Mouse (Mus musculus): ENCODE data around the gene Nfib.
A peak's percentile ranks its signal among the peaks of the same experiment; 100 is the strongest.

Nfib gene

GRCm38 (mm10) chr4:82704841-82705794 lies at the start of gene Nfib:
Gene Nfib, minus strand, starts transcription at chr4:82705750.
- no peak for DNase-seq (ENCODE audit: low read depth, low spot score)

- no peak for DNase-seq (ENCODE audit: low read depth, low spot score)
Measured at GRCm38 (mm10) chr4:82735764-82736163, 30.2 kb upstream of the Nfib start.

- no peak for DNase-seq (ENCODE audit: low read depth, low spot score)
Measured at GRCm38 (mm10) chr4:82734765-82735481, 29.4 kb upstream of the Nfib start.

- DNase-seq (ENCODE audit: low read depth, low spot score): peak; percentile 29
Measured at GRCm38 (mm10) chr4:82734348-82734747, 28.8 kb upstream of the Nfib start.

- no peak for DNase-seq (ENCODE audit: low read depth, low spot score)
Measured at GRCm38 (mm10) chr4:82733636-82734035, 28.1 kb upstream of the Nfib start.

- no peak for DNase-seq (ENCODE audit: low read depth, low spot score)
Measured at GRCm38 (mm10) chr4:82730248-82730887, 24.8 kb upstream of the Nfib start.

GRCm38 (mm10) chr4:82724058-82724457 lies 18.5 kb upstream of the Nfib start:
- no peak for DNase-seq (ENCODE audit: low read depth, low spot score)

GRCm38 (mm10) chr4:82723048-82723447 lies 17.5 kb upstream of the Nfib start:
- DNase-seq (ENCODE audit: low read depth, low spot score): no peak

GRCm38 (mm10) chr4:82715833-82716232 lies 10.3 kb upstream of the Nfib start:
- DNase-seq (ENCODE audit: low read depth, low spot score): peak; percentile 36

- no peak for DNase-seq (ENCODE audit: low read depth, low spot score)
Measured at GRCm38 (mm10) chr4:82711611-82712295, 6.2 kb upstream of the Nfib start.

- no peak for DNase-seq (ENCODE audit: low read depth, low spot score)
Measured at GRCm38 (mm10) chr4:82709666-82710065, 4.1 kb upstream of the Nfib start.

GRCm38 (mm10) chr4:82706012-82706411 lies 462 bp upstream of the Nfib start:
- no peak for DNase-seq (ENCODE audit: low read depth, low spot score)

GRCm38 (mm10) chr4:82704079-82704830 lies 1.3 kb downstream of the Nfib start:
- DNase-seq (ENCODE audit: low read depth, low spot score): no peak

GRCm38 (mm10) chr4:82702808-82703207 lies 2.7 kb downstream of the Nfib start:
- peak; percentile 22 for DNase-seq (ENCODE audit: low read depth, low spot score)

- DNase-seq (ENCODE audit: low read depth, low spot score): no peak
Measured at GRCm38 (mm10) chr4:82699504-82699903, 6.0 kb downstream of the Nfib start.

- DNase-seq (ENCODE audit: low read depth, low spot score): no peak
Measured at GRCm38 (mm10) chr4:82698616-82699015, 6.9 kb downstream of the Nfib start.

GRCm38 (mm10) chr4:82697151-82697550 lies 8.4 kb downstream of the Nfib start:
- no peak for DNase-seq (ENCODE audit: low read depth, low spot score)

GRCm38 (mm10) chr4:82695760-82696501 lies 9.6 kb downstream of the Nfib start:
- no peak for DNase-seq (ENCODE audit: low read depth, low spot score)

- DNase-seq (ENCODE audit: low read depth, low spot score): no peak
Measured at GRCm38 (mm10) chr4:82692009-82692326, 13.6 kb downstream of the Nfib start.
